Mouse (Mus musculus): ENCODE measurements at regions not wholly inside any gene's neighbourhood (a gene's known extent, or its start where the extent isn't known, plus 50 kb on each side); places are given as distances from the start of the nearest gene placed in this dataset.

DNA sequence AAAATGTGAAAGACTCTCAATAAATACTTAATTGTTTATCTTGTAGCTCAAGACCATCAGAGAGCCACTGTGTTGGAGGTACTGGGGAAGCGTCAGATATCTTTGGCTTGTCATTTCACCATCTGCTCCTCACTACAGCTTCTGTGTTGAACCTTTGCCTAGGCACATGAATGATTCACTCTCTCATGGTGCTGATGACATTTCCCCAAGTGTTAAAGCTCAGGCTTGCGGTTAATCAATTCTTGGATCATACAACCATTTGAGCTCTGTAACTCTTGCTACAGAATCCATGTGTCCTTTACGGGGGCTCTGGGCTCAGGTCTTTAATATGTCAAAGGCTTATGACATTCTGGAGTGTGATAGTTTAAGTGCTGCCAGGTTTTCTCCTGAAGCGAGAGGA, 969.8 kb downstream of the Car8 start:
- TF ChIP-seq POLR2A (IDR thresholded peaks at IDR 0.05; ENCODE audit: borderline replicate concordance, extremely low read depth, low read depth, low read length), result no peak
- TF ChIP-seq CTCF (IDR thresholded peaks at IDR 0.05; ENCODE audit: insufficient read depth, low read length), result no peak

Measured in lung, adult 2 months (tissue).